Mouse (Mus musculus): ENCODE measurements around the gene Smim24. TPM values are rescaled to one million over a fixed set of nuclear protein-coding genes. Genes with fewer than 3 reads are reported as not detected.

Smim24 gene
- total RNA-seq, 2 experiments from 2014 or later: 1.8 TPM; not detected in 1

GRCm38 (mm10) chr10:81406504-81407440 lies 13.9 kb downstream of the Smim24 start:
- ATAC-seq (replicated peaks; ENCODE audit: low FRiP score, poor library complexity, severe bottlenecking): no peak

- peak; percentile 51 for ATAC-seq (replicated peaks; ENCODE audit: low FRiP score, poor library complexity, severe bottlenecking)
Observed at GRCm38 (mm10) chr10:81407539-81408423, 14.9 kb downstream of the Smim24 start.

- no peak for ATAC-seq (replicated peaks; ENCODE audit: low FRiP score, poor library complexity, severe bottlenecking)
Observed at GRCm38 (mm10) chr10:81408424-81408729, 15.5 kb downstream of the Smim24 start.

GRCm38 (mm10) chr10:81408871-81409291 lies 16.0 kb downstream of the Smim24 start:
- peak; percentile 59 for ATAC-seq (replicated peaks; ENCODE audit: low FRiP score, poor library complexity, severe bottlenecking)

GRCm38 (mm10) chr10:81409330-81409729 lies 16.5 kb downstream of the Smim24 start:
- ATAC-seq (replicated peaks; ENCODE audit: low FRiP score, poor library complexity, severe bottlenecking): no peak

GRCm38 (mm10) chr10:81410350-81410749 lies 17.5 kb downstream of the Smim24 start:
- ATAC-seq (replicated peaks; ENCODE audit: low FRiP score, poor library complexity, severe bottlenecking): no peak

- no peak for ATAC-seq (replicated peaks; ENCODE audit: low FRiP score, poor library complexity, severe bottlenecking)
Observed at GRCm38 (mm10) chr10:81410981-81411380, 18.1 kb downstream of the Smim24 start.

- no peak for ATAC-seq (replicated peaks; ENCODE audit: low FRiP score, poor library complexity, severe bottlenecking)
Observed at GRCm38 (mm10) chr10:81411471-81412400, 18.9 kb downstream of the Smim24 start.

GRCm38 (mm10) chr10:81412586-81413309 lies 19.9 kb downstream of the Smim24 start:
- no peak for ATAC-seq (replicated peaks; ENCODE audit: low FRiP score, poor library complexity, severe bottlenecking)

GRCm38 (mm10) chr10:81413310-81414261 lies 20.7 kb downstream of the Smim24 start:
- no peak for ATAC-seq (replicated peaks; ENCODE audit: low FRiP score, poor library complexity, severe bottlenecking)

- ATAC-seq (replicated peaks; ENCODE audit: low FRiP score, poor library complexity, severe bottlenecking): no peak
Observed at GRCm38 (mm10) chr10:81414682-81415081, 21.8 kb downstream of the Smim24 start.

GRCm38 (mm10) chr10:81415146-81415545 lies 22.3 kb downstream of the Smim24 start:
- ATAC-seq (replicated peaks; ENCODE audit: low FRiP score, poor library complexity, severe bottlenecking): no peak

- no peak for ATAC-seq (replicated peaks; ENCODE audit: low FRiP score, poor library complexity, severe bottlenecking)
Observed at GRCm38 (mm10) chr10:81415549-81416310, 22.9 kb downstream of the Smim24 start.

GRCm38 (mm10) chr10:81416581-81417226 lies 23.9 kb downstream of the Smim24 start:
- ATAC-seq (replicated peaks; ENCODE audit: low FRiP score, poor library complexity, severe bottlenecking): 0 out of 2 replicates have a peak, but pooled peaks have one; percentile 12

- no peak for ATAC-seq (replicated peaks; ENCODE audit: low FRiP score, poor library complexity, severe bottlenecking)
Observed at GRCm38 (mm10) chr10:81417227-81418215, 24.7 kb downstream of the Smim24 start.

All from erythroblast, adult 5-6 weeks (primary cell).